Mouse (Mus musculus) spleen, postnatal 0 days (tissue): Measurements from ENCODE around the gene Actbl2. TPM values are rescaled to one million over a fixed set of nuclear protein-coding genes. Genes with fewer than 3 reads are reported as not detected.

Experiments
- polyA plus RNA-seq: library from polyadenylated mRNA; unstranded; fragments of >200 nt; fragmentation: Nextera tagmentation; extraction: Ambion mirVana; gene quantifications from 2 replicates; pipeline ENCODE4 v1.2.1, GENCODE M21; 2015

Actbl2 gene
- not detected in 2 replicates for polyA plus RNA-seq

GRCm38 (mm10) chr13:111254713-111255112 lies at the start of gene Actbl2:
Actbl2 (plus strand) TSS chr13:111255013.

Other genes starting within 250 kb of the Actbl2 start
- gene Gpbp1, start 235.1 kb downstream of the Actbl2 start, polyA plus RNA-seq = 44.5 and 45.0 TPM in 2 replicates